Mouse (Mus musculus): ENCODE results near the gene Itga5. TPM values are rescaled to one million over a fixed set of nuclear protein-coding genes. Genes with fewer than 3 reads are reported as not detected.

The Itga5 gene
- polyA plus RNA-seq, 1 experiment from 2014 or later, result 111 TPM

DNA sequence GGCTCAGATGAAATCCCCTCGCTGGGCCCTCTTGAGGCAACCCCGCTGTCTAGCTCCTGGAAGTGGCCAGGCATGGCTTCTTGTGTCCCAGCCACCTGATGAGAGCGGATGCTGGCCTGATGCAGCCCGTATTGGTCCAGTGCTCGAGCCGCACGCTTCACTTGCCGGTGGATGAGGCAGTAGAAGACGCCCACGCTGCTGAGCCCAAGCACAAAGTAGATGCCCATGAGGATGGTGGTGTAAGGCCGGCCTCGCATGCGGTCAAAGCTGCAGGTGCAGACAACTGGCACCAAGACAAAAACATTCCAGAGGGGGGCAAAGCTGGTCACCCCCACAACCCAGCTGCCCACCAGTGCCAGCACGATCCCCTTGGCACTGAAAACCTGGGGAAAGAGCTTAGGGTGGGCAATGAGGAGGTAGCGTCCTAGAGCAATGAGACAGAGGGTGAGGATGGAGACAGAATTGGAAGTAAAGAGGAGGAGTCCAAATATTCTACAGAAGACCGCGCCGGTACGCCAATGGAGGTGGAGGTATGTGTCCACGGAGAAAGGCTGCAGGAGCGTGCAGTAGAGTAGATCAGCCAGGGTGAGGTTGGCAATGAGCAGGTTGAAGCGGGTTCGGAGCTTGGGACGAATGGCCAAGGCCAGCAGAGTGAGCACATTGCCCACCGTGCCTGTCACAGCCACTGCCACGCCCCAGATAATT, 57.5 kb downstream of the Itga5 start:
- peak overlapping the region; percentile 26; the same call in 1 of the 2 replicates for H3K9ac ChIP-seq
- H3K4me2 ChIP-seq, result peak overlapping the region; percentile 54
- 54% methylated on average over 26 of the region's 26 CpGs for WGBS
- H3K27ac ChIP-seq (ENCODE audit: poor library complexity, severe bottlenecking), result no peak overlapping the region
- no peak for ATAC-seq (ENCODE audit: insufficient number of reproducible peaks, low FRiP score)
- no peaks in the 10 kb centered on the region for H3K9me3 ChIP-seq (replicated peaks)
- H3K4me1 ChIP-seq (replicated peaks), result peaks cover 40% of the 10 kb centered on the region
- peaks cover 9% of the 10 kb centered on the region for H3K27me3 ChIP-seq (replicated peaks)
- H3K36me3 ChIP-seq, result no peaks in the 10 kb centered on the region
- peak overlapping the region; percentile 7 for H3K4me3 ChIP-seq

DNA sequence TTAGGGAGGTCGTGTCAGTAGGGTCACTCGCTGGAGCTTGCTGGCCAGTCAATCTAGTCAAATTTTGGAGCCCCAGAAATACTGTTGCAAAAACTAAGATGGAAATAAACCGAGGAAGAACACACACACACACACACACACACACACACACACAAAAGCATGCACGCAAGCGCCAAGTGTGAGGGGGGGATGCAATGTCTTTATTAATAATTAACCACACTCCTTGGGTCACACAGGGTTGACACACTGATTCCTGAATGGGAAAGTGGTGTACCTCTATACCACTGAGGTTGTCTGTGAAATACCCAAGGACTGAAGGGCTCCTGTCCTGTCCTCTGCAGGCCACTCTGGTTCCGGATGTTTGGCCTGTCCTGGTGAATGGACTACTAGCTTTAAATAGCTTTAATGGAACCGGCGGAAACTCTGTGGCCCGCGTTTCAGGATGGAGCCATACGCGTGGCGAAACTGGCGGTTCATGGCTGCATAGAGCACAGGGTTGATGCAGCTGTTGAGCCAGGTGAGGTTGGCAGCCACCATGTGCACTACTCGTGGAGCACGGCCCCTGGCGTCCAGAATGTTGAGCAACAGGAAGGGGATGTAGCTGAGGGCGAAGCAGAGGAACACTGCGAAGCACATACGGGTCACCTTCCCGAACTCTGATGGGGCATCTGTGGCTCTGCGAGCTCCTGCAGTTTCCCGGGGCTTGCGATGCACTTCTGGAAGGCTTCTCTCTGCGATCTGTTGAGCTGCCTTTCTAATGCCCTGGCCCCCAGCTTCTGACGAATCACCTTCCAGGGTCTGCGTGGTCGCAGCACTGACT, 58.3 kb downstream of the Itga5 start:
- no peaks in the 10 kb centered on the region for H3K36me3 ChIP-seq
- peak overlapping the region; percentile 54 for H3K4me2 ChIP-seq
- H3K4me1 ChIP-seq (replicated peaks), result peaks cover 40% of the 10 kb centered on the region
- ATAC-seq (ENCODE audit: insufficient number of reproducible peaks, low FRiP score), result no peak
- no peak overlapping the region for H3K27ac ChIP-seq (ENCODE audit: poor library complexity, severe bottlenecking)
- peak overlapping the region; percentile 7 for H3K4me3 ChIP-seq
- peaks cover 9% of the 10 kb centered on the region for H3K27me3 ChIP-seq (replicated peaks)
- no peaks in the 10 kb centered on the region for H3K9me3 ChIP-seq (replicated peaks)
- WGBS, result 36% methylated on average over 28 of the region's 28 CpGs
- H3K9ac ChIP-seq, result peak overlapping the region; percentile 26; the same call in 1 of the 2 replicates

DNA sequence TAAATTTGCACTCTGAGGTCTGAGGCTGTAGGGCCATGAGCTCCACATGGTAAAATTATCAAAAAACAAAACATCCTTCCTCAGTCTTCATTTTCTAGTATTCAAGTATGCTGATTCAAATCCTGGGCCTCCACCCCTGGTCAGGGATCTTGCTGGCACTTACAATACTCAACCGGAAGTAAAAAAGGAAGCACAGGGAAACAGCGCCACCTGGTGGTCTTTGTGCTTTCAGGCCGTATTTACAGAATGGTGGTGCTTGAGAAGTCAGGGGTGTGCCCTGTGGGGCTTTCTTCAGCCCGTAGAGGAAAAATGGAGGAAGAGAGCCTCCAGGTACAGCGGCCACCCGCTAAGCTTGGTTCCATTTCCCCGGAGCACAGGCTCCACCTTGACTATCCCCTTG, 59.4 kb downstream of the Itga5 start:
- Histone ChIP-seq H3K9ac (0 out of 2 replicates have a peak overlapping the region, but pooled peaks have one; percentile 46), H3K4me2 (peak overlapping the region; percentile 47), H3K9me3 (replicated peaks) (no peaks in the 10 kb centered on the region), H3K27me3 (replicated peaks) (peaks cover 9% of the 10 kb centered on the region), H3K4me3 (no peak overlapping the region), H3K27ac (ENCODE audit: poor library complexity, severe bottlenecking) (no peak overlapping the region), H3K4me1 (replicated peaks) (peaks cover 50% of the 10 kb centered on the region), H3K36me3 (no peaks in the 10 kb centered on the region)
- ATAC-seq (ENCODE audit: insufficient number of reproducible peaks, low FRiP score), result no peak
- 2% methylated on average over 7 of the region's 7 CpGs for WGBS

DNA sequence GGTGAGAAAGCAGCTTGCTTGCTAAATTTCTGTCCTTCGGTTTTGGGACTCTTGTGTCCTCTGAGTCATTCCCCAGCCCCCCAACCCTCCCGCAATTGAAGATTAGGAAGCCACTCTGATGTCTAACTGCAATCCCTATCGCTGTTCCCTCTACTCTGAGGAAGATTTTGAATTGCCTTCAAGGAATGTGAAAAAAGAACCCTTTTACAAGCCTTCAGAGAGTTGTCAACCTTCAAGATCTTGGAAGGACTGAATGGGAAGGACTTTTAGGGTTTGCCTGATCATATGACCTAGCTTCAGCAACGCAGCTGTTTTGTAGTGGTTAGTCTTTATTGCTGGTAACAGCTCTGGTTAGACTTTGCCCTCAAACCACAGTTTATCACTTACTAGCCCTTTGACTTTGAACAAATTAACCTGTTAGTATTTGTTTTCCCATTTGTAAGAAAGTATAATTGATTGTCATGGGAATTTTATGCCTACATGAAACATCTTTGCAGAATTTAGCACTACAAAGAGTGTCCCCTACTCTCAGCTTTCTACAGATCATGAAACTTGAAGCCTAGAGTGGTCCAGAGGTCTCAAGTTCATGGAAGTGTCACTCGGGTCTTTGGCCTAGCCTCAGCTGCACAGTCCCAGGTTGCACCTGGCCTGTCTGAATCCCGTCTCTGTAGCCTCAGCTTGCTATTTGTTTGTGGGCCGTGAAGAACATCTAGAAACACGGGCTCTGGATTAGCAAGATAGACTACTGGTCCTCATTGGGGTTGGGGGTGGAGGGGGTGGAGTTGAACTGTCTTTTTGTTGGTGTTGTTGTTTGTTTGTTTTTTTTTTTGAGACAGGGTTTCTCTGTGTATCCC, 60.5 kb downstream of the Itga5 start:
- Histone ChIP-seq H3K4me2 (peak overlapping the region; percentile 88), H3K4me1 (replicated peaks) (peaks cover 61% of the 10 kb centered on the region), H3K27me3 (replicated peaks) (peaks cover 9% of the 10 kb centered on the region), H3K27ac (ENCODE audit: poor library complexity, severe bottlenecking) (peak overlapping the region; percentile 78), H3K36me3 (no peaks in the 10 kb centered on the region), H3K9ac (peak overlapping the region; percentile 79), H3K4me3 (peak overlapping the region; percentile 59), H3K9me3 (replicated peaks) (no peaks in the 10 kb centered on the region)
- no peak for ATAC-seq (ENCODE audit: insufficient number of reproducible peaks, low FRiP score)
- WGBS, result 38% methylated on average over 8 of the region's 8 CpGs

DNA sequence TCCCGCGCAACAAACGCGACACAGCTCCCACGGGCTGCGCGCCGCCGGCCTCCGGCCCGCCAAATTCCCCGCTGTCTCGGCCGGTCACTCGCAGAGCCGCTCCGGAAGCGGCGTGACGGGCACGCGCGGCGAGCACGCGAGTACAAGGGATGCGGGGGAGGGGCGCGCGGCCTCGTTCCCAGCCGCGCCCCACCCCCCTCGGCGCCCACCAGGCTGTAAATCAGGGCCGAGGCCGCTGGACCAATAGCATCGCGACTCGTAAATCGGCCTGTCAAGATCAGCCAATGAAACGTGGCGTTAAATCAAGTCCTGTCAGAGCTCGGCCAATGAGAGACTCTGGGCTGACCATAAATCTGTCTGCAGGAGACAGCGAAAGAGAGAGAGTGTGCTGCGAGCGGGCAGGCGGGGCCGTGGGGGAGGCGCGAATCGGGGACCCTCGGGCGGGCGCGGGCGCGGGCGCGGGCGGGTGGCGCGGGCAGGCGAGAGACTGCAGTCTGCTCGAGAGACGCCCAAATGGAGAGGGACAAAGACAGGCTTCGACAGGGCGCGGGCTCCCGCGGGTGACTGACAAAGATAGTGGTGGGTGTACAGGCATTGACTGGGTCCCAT, 61.4 kb downstream of the Itga5 start:
- peak overlapping the region; percentile 81 for H3K27ac ChIP-seq (ENCODE audit: poor library complexity, severe bottlenecking)
- peaks cover 9% of the 10 kb centered on the region for H3K27me3 ChIP-seq (replicated peaks)
- peaks cover 69% of the 10 kb centered on the region for H3K4me1 ChIP-seq (replicated peaks)
- WGBS, result under 1% methylated on average over 71 of the region's 71 CpGs
- no peaks in the 10 kb centered on the region for H3K36me3 ChIP-seq
- H3K9ac ChIP-seq, result peak overlapping the region; percentile 79
- peak overlapping the region; percentile 59 for H3K4me3 ChIP-seq
- H3K9me3 ChIP-seq (replicated peaks), result no peaks in the 10 kb centered on the region
- peak; percentile 92 for ATAC-seq (ENCODE audit: insufficient number of reproducible peaks, low FRiP score)
- peak overlapping the region; percentile 88 for H3K4me2 ChIP-seq

DNA sequence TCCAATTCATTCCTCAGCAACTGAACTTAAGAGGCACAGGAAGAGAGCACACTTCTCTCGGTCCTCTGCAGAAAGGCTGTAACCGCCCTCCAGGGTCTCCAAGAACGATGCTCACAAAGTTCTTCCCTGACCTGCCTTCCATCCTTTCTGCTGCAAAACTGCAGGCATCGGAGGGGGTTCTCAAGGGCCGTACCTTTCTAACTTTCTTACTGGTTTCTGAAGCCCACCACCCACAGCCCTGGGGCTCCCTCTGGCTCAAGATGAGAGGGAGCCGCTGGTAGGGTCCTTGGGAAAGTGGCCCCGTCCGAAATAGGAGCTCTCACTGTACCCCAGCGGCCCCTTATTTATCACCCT, 62.0 kb downstream of the Itga5 start:
- Histone ChIP-seq H3K9ac (peak overlapping the region; percentile 78), H3K9me3 (replicated peaks) (no peaks in the 10 kb centered on the region), H3K36me3 (no peaks in the 10 kb centered on the region), H3K4me3 (peak overlapping the region; percentile 59), H3K4me1 (replicated peaks) (peaks cover 75% of the 10 kb centered on the region), H3K27ac (ENCODE audit: poor library complexity, severe bottlenecking) (peak overlapping the region; percentile 81), H3K27me3 (replicated peaks) (peaks cover 9% of the 10 kb centered on the region), H3K4me2 (peak overlapping the region; percentile 88)
- peak; percentile 3; the same call in 1 of the 2 replicates for ATAC-seq (ENCODE audit: insufficient number of reproducible peaks, low FRiP score)
- 2% methylated on average over 9 of the region's 9 CpGs for WGBS

DNA sequence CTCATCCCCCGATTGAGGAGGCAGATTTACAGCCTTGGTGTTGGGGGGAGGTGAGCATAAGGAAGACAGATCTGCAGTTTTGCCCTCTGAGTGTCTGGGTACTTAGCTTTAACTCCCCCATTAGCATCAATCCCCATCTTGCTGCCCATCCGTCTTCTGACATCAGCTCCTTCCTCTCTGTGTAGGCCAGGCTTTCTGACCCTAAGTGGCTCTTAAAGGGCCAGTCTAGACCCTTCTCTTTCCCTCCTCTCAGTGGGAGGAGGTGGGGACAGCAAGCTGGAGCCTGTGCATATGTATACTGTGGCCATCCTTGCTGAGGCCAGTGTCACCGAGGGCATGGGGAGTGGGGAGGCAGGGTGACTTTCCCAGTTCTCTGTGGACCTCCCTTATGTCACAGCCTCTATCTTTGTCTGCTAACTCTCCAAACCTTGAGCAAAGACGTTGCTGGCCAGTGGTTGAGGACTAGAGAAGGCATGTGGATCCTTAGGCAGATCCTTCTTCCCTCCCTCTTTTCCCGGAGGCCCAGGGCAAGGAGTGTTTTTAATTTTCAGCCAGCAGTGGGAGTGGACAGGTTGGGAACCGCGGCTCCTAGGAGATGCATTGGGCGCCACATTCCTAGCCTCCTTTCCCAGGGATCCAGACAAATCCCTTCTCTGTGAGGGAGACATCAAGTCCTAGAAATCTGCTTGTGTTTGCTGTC, 62.5 kb downstream of the Itga5 start:
- no peaks in the 10 kb centered on the region for H3K9me3 ChIP-seq (replicated peaks)
- peak overlapping the region; percentile 88 for H3K4me2 ChIP-seq
- 9% methylated on average over 8 of the region's 8 CpGs for WGBS
- peak overlapping the region; percentile 78 for H3K9ac ChIP-seq
- ATAC-seq (ENCODE audit: insufficient number of reproducible peaks, low FRiP score), result no peak
- H3K27me3 ChIP-seq (replicated peaks), result peaks cover 4% of the 10 kb centered on the region
- peak overlapping the region; percentile 59 for H3K4me3 ChIP-seq
- peaks cover 5% of the 10 kb centered on the region for H3K36me3 ChIP-seq
- peaks cover 79% of the 10 kb centered on the region for H3K4me1 ChIP-seq (replicated peaks)
- peak overlapping the region; percentile 81 for H3K27ac ChIP-seq (ENCODE audit: poor library complexity, severe bottlenecking)

DNA sequence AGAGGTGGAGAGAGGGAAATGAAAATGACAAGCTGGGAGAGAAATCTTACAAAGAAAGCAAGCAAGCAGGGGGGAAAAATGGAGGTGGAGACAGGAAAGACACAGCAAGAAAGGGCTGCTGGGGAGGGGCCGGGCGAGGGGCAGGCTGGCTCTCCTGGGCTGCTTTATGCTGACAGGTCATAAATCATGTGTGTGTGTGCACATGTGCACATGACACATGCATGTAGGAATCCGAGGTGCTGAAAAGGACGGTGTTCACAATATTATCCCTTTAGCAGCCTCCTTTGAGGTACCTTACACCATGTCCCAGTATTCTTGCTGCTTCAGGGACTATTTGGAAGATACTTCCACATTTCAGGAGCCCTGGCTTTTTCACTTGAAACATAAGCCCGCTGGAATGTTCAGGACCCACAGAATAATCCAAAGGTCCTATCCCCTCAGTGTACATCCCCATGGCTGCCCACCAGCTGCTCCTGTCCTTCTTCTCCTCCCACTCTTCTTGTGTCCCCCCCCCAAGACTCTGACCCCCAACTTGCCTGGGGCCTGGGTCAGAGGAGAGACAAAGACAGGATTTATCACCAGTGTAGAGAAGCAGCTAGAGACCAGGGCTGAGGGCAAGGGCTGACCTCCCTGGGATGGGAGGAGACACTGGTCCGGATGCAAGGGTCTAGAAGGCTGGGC, 64.1 kb downstream of the Itga5 start:
- Histone ChIP-seq H3K4me2 (no peak overlapping the region), H3K9ac (0 out of 2 replicates have a peak overlapping the region, but pooled peaks have one; percentile 28), H3K36me3 (peaks cover 20% of the 10 kb centered on the region), H3K27ac (ENCODE audit: poor library complexity, severe bottlenecking) (peak overlapping the region; percentile 63), H3K9me3 (replicated peaks) (no peaks in the 10 kb centered on the region), H3K4me1 (replicated peaks) (peaks cover 68% of the 10 kb centered on the region), H3K4me3 (no peak overlapping the region), H3K27me3 (replicated peaks) (no peaks in the 10 kb centered on the region)
- 55% methylated on average over 6 of the region's 6 CpGs for WGBS
- no peak for ATAC-seq (ENCODE audit: insufficient number of reproducible peaks, low FRiP score)

DNA sequence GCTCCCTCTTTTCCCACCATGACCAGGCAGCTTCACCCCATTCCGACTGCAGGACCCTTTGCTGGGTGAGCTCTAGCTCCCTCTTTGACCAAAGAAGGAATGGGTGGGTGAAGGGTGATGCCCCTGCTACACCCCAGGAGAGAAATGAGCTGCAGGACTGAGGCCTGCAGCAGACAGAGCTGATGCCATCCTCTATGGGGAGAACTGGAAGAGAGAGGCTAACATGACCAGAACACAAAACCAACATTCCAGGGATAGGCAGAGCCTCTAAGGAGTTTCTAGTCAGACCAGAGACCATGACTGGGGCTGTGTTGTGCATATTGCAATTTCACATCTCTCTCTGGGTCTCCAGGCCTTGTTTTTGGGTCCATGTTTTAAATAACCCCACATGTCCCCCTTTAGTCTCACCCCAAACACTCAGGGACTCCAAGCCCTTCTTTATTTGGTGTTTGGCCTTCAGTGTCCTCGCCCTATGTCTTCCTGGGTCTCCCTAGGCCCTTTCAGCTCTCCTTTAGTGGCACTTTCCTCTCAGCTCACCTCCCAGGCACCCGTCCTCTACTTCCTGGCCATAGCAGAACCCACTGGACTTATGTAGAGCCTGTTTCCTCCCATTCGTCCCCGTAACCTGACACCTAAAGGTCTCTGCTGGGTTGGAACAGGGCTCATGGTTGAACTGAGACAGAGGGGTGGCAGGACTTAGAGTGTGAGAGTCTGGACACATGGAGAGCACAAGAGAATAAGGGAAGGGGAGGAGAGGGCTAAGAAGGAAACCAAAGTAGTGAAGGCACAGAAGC, 64.8 kb downstream of the Itga5 start:
- Histone ChIP-seq H3K4me2 (no peak overlapping the region), H3K27ac (ENCODE audit: poor library complexity, severe bottlenecking) (peak overlapping the region; percentile 63), H3K36me3 (peaks cover 27% of the 10 kb centered on the region), H3K9me3 (replicated peaks) (no peaks in the 10 kb centered on the region), H3K27me3 (replicated peaks) (no peaks in the 10 kb centered on the region), H3K4me1 (replicated peaks) (peaks cover 63% of the 10 kb centered on the region), H3K4me3 (no peak overlapping the region), H3K9ac (0 out of 2 replicates have a peak overlapping the region, but pooled peaks have one; percentile 28)
- 27% methylated on average over 5 of the region's 5 CpGs for WGBS
- no peak for ATAC-seq (ENCODE audit: insufficient number of reproducible peaks, low FRiP score)
